Mouse (Mus musculus) thymus, postnatal 25 days (tissue): Measurements from ENCODE around the gene Psmc5.
A peak's percentile ranks its signal among the peaks of the same experiment; 100 is the strongest.

Source experiments
- DNase-seq: peaks from one replicate; pipeline ENCODE4 v3.0.0; 2022

Psmc5 gene

GRCm38 (mm10) chr11:106271131-106271793 lies 15.3 kb downstream of the Psmc5 start:
- no peak for DNase-seq

- DNase-seq = no peak
These were observed 16.1 kb downstream of the Psmc5 start for GRCm38 (mm10) chr11:106271794-106272643.

GRCm38 (mm10) chr11:106272644-106273310 lies 16.8 kb downstream of the Psmc5 start, which contains the start of gene Smarcd2:
Gene Smarcd2 (minus strand): TSS chr11:106272972.
- DNase-seq = peak; percentile 99

GRCm38 (mm10) chr11:106273311-106273684 lies 17.3 kb downstream of the Psmc5 start:
- DNase-seq = no peak

- no peak for DNase-seq
These were observed 17.9 kb downstream of the Psmc5 start for GRCm38 (mm10) chr11:106273811-106274210.

- DNase-seq = no peak
These were observed 18.4 kb downstream of the Psmc5 start for GRCm38 (mm10) chr11:106274374-106274773.

- no peak for DNase-seq
These were observed 19.0 kb downstream of the Psmc5 start for GRCm38 (mm10) chr11:106274971-106275411.

GRCm38 (mm10) chr11:106276454-106276853 lies 20.5 kb downstream of the Psmc5 start, which contains the start of gene Tcam1:
Gene Tcam1 (plus strand): TSS chr11:106276672.
- peak; percentile 97 for DNase-seq

GRCm38 (mm10) chr11:106282452-106282851 lies 26.5 kb downstream of the Psmc5 start:
- DNase-seq = no peak

- DNase-seq = no peak
These were observed 27.4 kb downstream of the Psmc5 start for GRCm38 (mm10) chr11:106283371-106283770.

- no peak for DNase-seq
These were observed 28.2 kb downstream of the Psmc5 start for GRCm38 (mm10) chr11:106284126-106284525.

GRCm38 (mm10) chr11:106286206-106286605 lies 30.3 kb downstream of the Psmc5 start:
- no peak for DNase-seq

- DNase-seq = no peak
These were observed 31.0 kb downstream of the Psmc5 start for GRCm38 (mm10) chr11:106286987-106287386.

GRCm38 (mm10) chr11:106289369-106289768 lies 33.4 kb downstream of the Psmc5 start:
- DNase-seq = peak; percentile 38

GRCm38 (mm10) chr11:106290376-106290775 lies 34.4 kb downstream of the Psmc5 start:
- DNase-seq = no peak

- DNase-seq = no peak
These were observed 35.9 kb downstream of the Psmc5 start for GRCm38 (mm10) chr11:106291861-106292260.

GRCm38 (mm10) chr11:106301765-106302164 lies 45.8 kb downstream of the Psmc5 start, which contains the start of gene Gh:
Gene Gh (minus strand): TSS chr11:106301865.
- DNase-seq = no peak

GRCm38 (mm10) chr11:106302634-106303033 lies 46.7 kb downstream of the Psmc5 start:
- DNase-seq = peak; percentile 74

GRCm38 (mm10) chr11:106305348-106306064 lies 49.6 kb downstream of the Psmc5 start:
- no peak for DNase-seq

- DNase-seq = no peak
These were observed 50.1 kb downstream of the Psmc5 start for GRCm38 (mm10) chr11:106306065-106306385.

GRCm38 (mm10) chr11:106306758-106307157 lies 50.8 kb downstream of the Psmc5 start:
- DNase-seq = no peak

GRCm38 (mm10) chr11:106307432-106307831 lies 51.5 kb downstream of the Psmc5 start:
- DNase-seq = no peak

- DNase-seq = peak; percentile 21
These were observed 52.2 kb downstream of the Psmc5 start for GRCm38 (mm10) chr11:106308162-106308561.
